Mouse (Mus musculus): ENCODE measurements at regions not wholly inside any gene's neighbourhood (a gene's known extent, or its start where the extent isn't known, plus 50 kb on each side); places are given as distances from the start of the nearest gene placed in this dataset.

DNA sequence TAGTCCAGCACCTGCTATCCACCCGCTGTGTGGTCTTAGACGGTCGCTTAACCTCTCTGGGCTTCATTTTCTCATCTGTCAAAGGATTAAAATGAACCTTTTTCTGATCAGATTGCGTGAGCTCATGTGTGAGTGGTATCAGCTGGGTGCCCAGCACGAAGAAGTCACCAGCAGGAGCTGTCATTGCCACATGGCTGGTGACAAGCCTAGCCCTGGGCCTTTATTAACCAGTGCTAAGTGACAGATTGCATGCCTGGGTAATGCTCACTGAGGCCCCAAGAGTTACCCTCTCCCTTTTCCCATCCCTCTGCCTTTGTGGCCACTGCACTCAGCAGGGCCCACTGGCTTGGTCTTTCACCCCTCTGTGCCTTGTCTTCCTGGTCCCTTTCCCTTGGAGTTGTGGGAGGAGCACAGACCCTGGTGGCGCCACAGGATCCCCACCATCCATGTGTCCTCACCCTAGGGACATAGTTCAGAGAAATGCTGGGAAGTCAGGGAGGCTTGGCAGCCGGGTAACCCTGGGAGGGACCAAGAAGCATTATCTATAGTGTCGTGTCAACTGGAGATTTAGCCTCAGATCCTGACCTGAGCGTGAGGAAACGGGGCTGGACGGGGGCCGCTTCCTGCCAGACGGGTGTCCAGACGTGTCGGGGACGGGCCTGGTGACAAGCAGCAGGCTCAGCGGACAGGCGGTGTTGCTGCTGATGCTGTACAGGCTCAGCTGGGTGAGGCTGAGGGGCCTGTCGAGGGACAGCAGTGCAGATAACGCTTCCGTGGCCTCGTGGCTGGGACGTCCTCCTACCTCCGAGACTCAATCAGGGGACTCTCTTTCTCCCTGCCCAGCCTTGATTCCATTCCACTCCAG, 132.6 kb upstream of the Gsc start:
- TF ChIP-seq EP300 (IDR thresholded peaks at IDR 0.05; ENCODE audit: low read depth) (no peak), CTCF (IDR thresholded peaks at IDR 0.05; ENCODE audit: low read depth) (no peak)
- Histone ChIP-seq H3K4me2 (ENCODE audit: low read depth, low read length) (no peak overlapping the region), H3K27me3 (ENCODE audit: insufficient read depth, low read length) (no peaks in the 10 kb centered on the region), H3K9me3 (ENCODE audit: low read length) (no peaks in the 10 kb centered on the region), H3K9ac (replicated peaks) (no peak overlapping the region), H3K4me1 (ENCODE audit: insufficient read depth) (no peaks in the 10 kb centered on the region), H3K4me3 (ENCODE audit: low read depth, low read length) (no peak overlapping the region), H3K27ac (ENCODE audit: low read depth) (no peak overlapping the region), H3K36me3 (replicated peaks; ENCODE audit: insufficient read depth, low read length) (no peaks in the 10 kb centered on the region)
- 32% methylated on average over 24 of the region's 24 CpGs for WGBS (ENCODE audit: insufficient replicate concordance)
- DNase-seq (no peak), ATAC-seq (no peak)

- 48% methylated on average over 2 of the region's 2 CpGs for WGBS (ENCODE audit: insufficient replicate concordance)
- no peak overlapping the region for H3K4me2 ChIP-seq (ENCODE audit: low read depth, low read length)
- no peaks in the 10 kb centered on the region for H3K4me1 ChIP-seq (ENCODE audit: insufficient read depth)
- H3K27me3 ChIP-seq (ENCODE audit: insufficient read depth, low read length), result no peaks in the 10 kb centered on the region
- ATAC-seq, result no peak
- TF ChIP-seq CTCF (IDR thresholded peaks at IDR 0.05; ENCODE audit: low read depth) (no peak), EP300 (IDR thresholded peaks at IDR 0.05; ENCODE audit: low read depth) (no peak)
- H3K9ac ChIP-seq (replicated peaks), result no peak overlapping the region
- no peak overlapping the region for H3K4me3 ChIP-seq (ENCODE audit: low read depth, low read length)
- no peak for DNase-seq
- H3K27ac ChIP-seq (ENCODE audit: low read depth), result no peak overlapping the region
- no peaks in the 10 kb centered on the region for H3K36me3 ChIP-seq (replicated peaks; ENCODE audit: insufficient read depth, low read length)
- H3K9me3 ChIP-seq (ENCODE audit: low read length), result no peaks in the 10 kb centered on the region
Measured at GRCm38 (mm10) chr12:104598056-104598455, 124.9 kb upstream of the Gsc start.

- 69% methylated on average over 19 of the region's 19 CpGs for WGBS (ENCODE audit: insufficient replicate concordance)
- Histone ChIP-seq H3K4me1 (ENCODE audit: insufficient read depth) (no peaks in the 10 kb centered on the region), H3K36me3 (replicated peaks; ENCODE audit: insufficient read depth, low read length) (no peaks in the 10 kb centered on the region), H3K4me3 (ENCODE audit: low read depth, low read length) (no peak overlapping the region), H3K27me3 (ENCODE audit: insufficient read depth, low read length) (no peaks in the 10 kb centered on the region), H3K27ac (ENCODE audit: low read depth) (no peak overlapping the region), H3K9me3 (ENCODE audit: low read length) (no peaks in the 10 kb centered on the region), H3K4me2 (ENCODE audit: low read depth, low read length) (no peak overlapping the region), H3K9ac (replicated peaks) (no peak overlapping the region)
- DNase-seq (no peak), ATAC-seq (no peak)
- TF ChIP-seq EP300 (IDR thresholded peaks at IDR 0.05; ENCODE audit: low read depth) (no peak), CTCF (IDR thresholded peaks at IDR 0.05; ENCODE audit: low read depth) (no peak)
Measured at GRCm38 (mm10) chr12:104593526-104594155, 120.5 kb upstream of the Gsc start.

- WGBS (ENCODE audit: insufficient replicate concordance), result 73% methylated on average over 20 of the region's 21 CpGs
Measured at GRCm38 (mm10) chr12:104592791-104593525, 119.8 kb upstream of the Gsc start.

DNA sequence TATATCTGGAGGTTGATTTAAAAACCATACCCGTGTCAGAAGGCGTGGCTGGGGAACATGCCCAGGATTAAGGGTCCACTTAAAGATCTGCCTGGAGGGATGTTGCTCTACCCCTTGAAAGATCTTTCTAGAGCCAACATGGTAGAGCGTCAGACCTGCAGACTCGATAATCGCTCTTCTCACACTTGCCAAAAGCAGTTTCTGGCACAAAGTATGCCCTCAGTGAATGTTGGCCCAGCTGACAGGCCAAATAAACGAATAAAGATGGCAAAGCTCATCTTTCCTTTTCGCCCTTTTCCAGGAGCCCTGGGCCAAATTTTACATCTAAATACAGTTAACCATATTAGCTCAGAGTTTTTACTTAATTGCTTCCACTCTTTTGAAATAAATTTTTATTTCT, 118.4 kb upstream of the Gsc start:
- H3K4me2 ChIP-seq (ENCODE audit: low read depth, low read length), result no peak overlapping the region
- ATAC-seq, result no peak

More at GRCm38 (mm10) chr12:104592791-104593525, 119.8 kb upstream of the Gsc start:
- H3K4me2 ChIP-seq (ENCODE audit: low read depth, low read length), result no peak overlapping the region
- no peak overlapping the region for H3K4me3 ChIP-seq (ENCODE audit: low read depth, low read length)
- no peak overlapping the region for H3K9ac ChIP-seq (replicated peaks)
- no peaks in the 10 kb centered on the region for H3K27me3 ChIP-seq (ENCODE audit: insufficient read depth, low read length)
- no peak for ATAC-seq
- no peaks in the 10 kb centered on the region for H3K36me3 ChIP-seq (replicated peaks; ENCODE audit: insufficient read depth, low read length)
- no peak for DNase-seq
- no peaks in the 10 kb centered on the region for H3K9me3 ChIP-seq (ENCODE audit: low read length)
- no peak overlapping the region for H3K27ac ChIP-seq (ENCODE audit: low read depth)
- TF ChIP-seq CTCF (IDR thresholded peaks at IDR 0.05; ENCODE audit: low read depth) (no peak), EP300 (IDR thresholded peaks at IDR 0.05; ENCODE audit: low read depth) (no peak)
- H3K4me1 ChIP-seq (ENCODE audit: insufficient read depth), result no peaks in the 10 kb centered on the region

DNA sequence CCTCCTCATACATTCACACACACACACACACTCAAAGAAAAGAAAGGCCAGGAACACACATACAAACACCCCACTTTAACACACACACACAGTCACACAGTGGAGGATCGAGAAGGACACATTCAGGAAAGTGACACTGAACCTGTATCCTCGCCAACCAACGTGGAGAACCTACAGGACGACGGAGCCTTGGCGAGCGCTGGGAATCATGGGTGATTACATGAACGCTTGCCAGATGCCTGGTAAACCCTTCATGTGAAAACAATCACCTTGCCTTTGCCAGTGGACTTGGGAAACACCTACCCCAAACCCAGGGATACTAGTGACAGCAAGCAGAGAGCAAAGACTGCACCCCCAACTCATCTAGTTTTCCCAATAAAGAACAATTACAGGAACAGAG, 117.2 kb upstream of the Gsc start:
- WGBS (ENCODE audit: insufficient replicate concordance), result 79% methylated on average over 8 of the region's 8 CpGs
- DNase-seq, result no peak
- H3K9ac ChIP-seq (replicated peaks), result no peak overlapping the region

More for the DNA sequence above, 118.4 kb upstream of the Gsc start:
- H3K36me3 ChIP-seq (replicated peaks; ENCODE audit: insufficient read depth, low read length), result no peaks in the 10 kb centered on the region
- H3K9me3 ChIP-seq (ENCODE audit: low read length), result no peaks in the 10 kb centered on the region
- WGBS (ENCODE audit: insufficient replicate concordance), result 74% methylated on average over 7 of the region's 7 CpGs
- TF ChIP-seq CTCF (IDR thresholded peaks at IDR 0.05; ENCODE audit: low read depth) (no peak), EP300 (IDR thresholded peaks at IDR 0.05; ENCODE audit: low read depth) (no peak)
- H3K27ac ChIP-seq (ENCODE audit: low read depth), result no peak overlapping the region
- H3K9ac ChIP-seq (replicated peaks), result no peak overlapping the region
- DNase-seq, result no peak
- H3K4me1 ChIP-seq (ENCODE audit: insufficient read depth), result no peaks in the 10 kb centered on the region
- H3K27me3 ChIP-seq (ENCODE audit: insufficient read depth, low read length), result no peaks in the 10 kb centered on the region
- H3K4me3 ChIP-seq (ENCODE audit: low read depth, low read length), result no peak overlapping the region

More for the DNA sequence above, 117.2 kb upstream of the Gsc start:
- Histone ChIP-seq H3K27ac (ENCODE audit: low read depth) (no peak overlapping the region), H3K4me1 (ENCODE audit: insufficient read depth) (no peaks in the 10 kb centered on the region), H3K4me3 (ENCODE audit: low read depth, low read length) (no peak overlapping the region), H3K4me2 (ENCODE audit: low read depth, low read length) (no peak overlapping the region), H3K9me3 (ENCODE audit: low read length) (no peaks in the 10 kb centered on the region), H3K36me3 (replicated peaks; ENCODE audit: insufficient read depth, low read length) (no peaks in the 10 kb centered on the region), H3K27me3 (ENCODE audit: insufficient read depth, low read length) (no peaks in the 10 kb centered on the region)
- ATAC-seq, result no peak
- TF ChIP-seq CTCF (IDR thresholded peaks at IDR 0.05; ENCODE audit: low read depth) (no peak), EP300 (IDR thresholded peaks at IDR 0.05; ENCODE audit: low read depth) (no peak)

All from liver, postnatal 0 days (tissue).